Mouse (Mus musculus): Measurements from ENCODE around the gene Ism1. TPM values are rescaled to one million over a fixed set of nuclear protein-coding genes. Genes with fewer than 3 reads are reported as not detected.

Gene Ism1
- polyA plus RNA-seq, 1 experiment, result 1.7 TPM

GRCm38 (mm10) chr2:139729377-139729776 lies 51.4 kb downstream of the Ism1 start:
- no peak overlapping the region for H3K27ac ChIP-seq (ENCODE audit: insufficient read depth, low read length)
- H3K4me1 ChIP-seq (ENCODE audit: control insufficient read depth, insufficient read depth, low read length), result no peaks in the 10 kb centered on the region
- H3K4me3 ChIP-seq (ENCODE audit: insufficient read depth, low read length), result no peak overlapping the region
- no peak for TF ChIP-seq POLR2A (IDR thresholded peaks at IDR 0.05; ENCODE audit: low read depth, low read length)
- no peak for TF ChIP-seq CTCF (IDR thresholded peaks at IDR 0.05; ENCODE audit: borderline replicate concordance, insufficient read depth, low read length)

GRCm38 (mm10) chr2:139742381-139742780 lies 64.4 kb downstream of the Ism1 start:
- H3K4me1 ChIP-seq (ENCODE audit: control insufficient read depth, insufficient read depth, low read length), result no peaks in the 10 kb centered on the region
- H3K4me3 ChIP-seq (ENCODE audit: insufficient read depth, low read length), result no peak overlapping the region
- no peak overlapping the region for H3K27ac ChIP-seq (ENCODE audit: insufficient read depth, low read length)
- TF ChIP-seq POLR2A (IDR thresholded peaks at IDR 0.05; ENCODE audit: low read depth, low read length) (no peak), CTCF (IDR thresholded peaks at IDR 0.05; ENCODE audit: borderline replicate concordance, insufficient read depth, low read length) (no peak)

DNA sequence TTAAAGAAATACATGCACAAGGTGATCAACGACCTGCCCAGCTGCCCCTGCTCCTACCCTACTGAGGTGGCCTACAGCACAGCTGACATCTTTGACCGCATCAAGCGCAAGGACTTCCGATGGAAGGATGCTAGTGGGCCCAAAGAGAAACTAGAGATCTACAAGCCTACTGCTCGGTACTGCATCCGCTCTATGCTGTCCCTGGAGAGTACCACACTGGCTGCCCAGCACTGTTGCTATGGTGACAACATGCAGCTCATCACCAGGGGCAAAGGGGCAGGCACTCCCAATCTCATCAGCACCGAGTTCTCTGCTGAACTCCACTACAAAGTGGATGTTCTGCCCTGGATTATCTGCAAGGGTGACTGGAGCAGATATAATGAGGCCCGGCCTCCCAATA lies 79.0 kb downstream of the Ism1 start:
- Histone ChIP-seq H3K4me1 (ENCODE audit: control insufficient read depth, insufficient read depth, low read length) (no peaks in the 10 kb centered on the region), H3K27ac (ENCODE audit: insufficient read depth, low read length) (no peak overlapping the region), H3K4me3 (ENCODE audit: insufficient read depth, low read length) (no peak overlapping the region)
- TF ChIP-seq CTCF (IDR thresholded peaks at IDR 0.05; ENCODE audit: borderline replicate concordance, insufficient read depth, low read length) (no peak), POLR2A (IDR thresholded peaks at IDR 0.05; ENCODE audit: low read depth, low read length) (no peak)

- H3K4me3 ChIP-seq (ENCODE audit: insufficient read depth, low read length), result no peak overlapping the region
- no peaks in the 10 kb centered on the region for H3K4me1 ChIP-seq (ENCODE audit: control insufficient read depth, insufficient read depth, low read length)
- TF ChIP-seq CTCF (IDR thresholded peaks at IDR 0.05; ENCODE audit: borderline replicate concordance, insufficient read depth, low read length) (no peak), POLR2A (IDR thresholded peaks at IDR 0.05; ENCODE audit: low read depth, low read length) (no peak)
Observed at GRCm38 (mm10) chr2:139757456-139757855, 79.5 kb downstream of the Ism1 start.

DNA sequence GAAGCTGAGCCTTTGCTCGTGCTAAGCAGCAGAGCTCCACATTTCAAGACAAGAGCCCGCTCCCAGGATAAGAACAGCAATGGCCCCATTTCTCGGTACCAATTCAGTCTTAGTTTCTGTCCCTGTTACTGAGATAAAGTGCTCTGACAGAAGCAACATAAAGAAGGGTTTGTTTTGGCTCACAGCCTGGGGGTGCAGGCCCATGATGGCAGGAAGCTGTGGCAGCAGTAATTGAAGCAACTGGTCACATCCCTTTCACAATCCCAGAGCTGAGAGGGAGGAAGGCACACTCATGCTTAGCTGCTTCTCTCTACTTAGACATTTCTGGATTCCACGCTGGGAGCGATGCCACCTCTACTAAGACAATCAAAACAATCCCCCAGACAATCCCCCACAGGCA lies 86.4 kb downstream of the Ism1 start:
- TF ChIP-seq POLR2A (IDR thresholded peaks at IDR 0.05; ENCODE audit: low read depth, low read length) (no peak), CTCF (IDR thresholded peaks at IDR 0.05; ENCODE audit: borderline replicate concordance, insufficient read depth, low read length) (no peak)
- Histone ChIP-seq H3K4me1 (ENCODE audit: control insufficient read depth, insufficient read depth, low read length) (no peaks in the 10 kb centered on the region), H3K27ac (ENCODE audit: insufficient read depth, low read length) (no peak overlapping the region)

More at GRCm38 (mm10) chr2:139757456-139757855, 79.5 kb downstream of the Ism1 start:
- H3K27ac ChIP-seq (ENCODE audit: insufficient read depth, low read length), result no peak overlapping the region

DNA sequence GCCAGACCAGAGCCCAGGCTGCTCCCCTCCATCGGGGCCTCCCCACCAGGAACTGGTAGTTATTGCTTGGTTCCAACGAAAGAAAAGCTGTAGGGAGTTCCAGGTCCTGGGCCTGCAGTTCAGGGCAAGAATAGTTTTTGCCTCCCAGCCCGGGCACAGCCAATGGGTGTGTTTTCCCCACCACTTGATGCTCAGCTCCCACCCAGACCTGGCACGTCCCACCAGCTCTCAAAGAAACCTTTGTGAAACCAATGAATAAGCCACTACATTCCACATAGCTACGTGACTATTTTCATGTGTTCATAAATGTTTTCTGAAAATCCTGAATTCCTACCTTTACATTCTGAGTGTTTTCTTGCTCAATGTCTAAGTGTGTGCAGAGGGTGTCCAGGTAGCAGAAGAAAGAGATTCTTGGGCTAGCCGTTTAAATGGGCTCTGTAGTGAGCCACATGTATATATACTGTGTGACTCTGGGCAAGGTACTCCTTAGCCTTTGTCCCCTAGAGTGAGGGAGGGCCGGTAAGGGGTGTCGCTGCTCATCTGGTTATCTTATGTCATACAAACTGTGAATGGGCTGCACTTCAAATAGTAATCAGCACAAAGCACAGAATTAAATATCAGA lies 97.1 kb downstream of the Ism1 start:
- Histone ChIP-seq H3K4me1 (ENCODE audit: control insufficient read depth, insufficient read depth, low read length) (no peaks in the 10 kb centered on the region), H3K4me3 (ENCODE audit: insufficient read depth, low read length) (no peak overlapping the region), H3K27ac (ENCODE audit: insufficient read depth, low read length) (no peak overlapping the region)
- TF ChIP-seq POLR2A (IDR thresholded peaks at IDR 0.05; ENCODE audit: low read depth, low read length) (no peak), CTCF (IDR thresholded peaks at IDR 0.05; ENCODE audit: borderline replicate concordance, insufficient read depth, low read length) (no peak)

More for the DNA sequence above, 86.4 kb downstream of the Ism1 start:
- H3K4me3 ChIP-seq (ENCODE audit: insufficient read depth, low read length), result no peak overlapping the region

DNA sequence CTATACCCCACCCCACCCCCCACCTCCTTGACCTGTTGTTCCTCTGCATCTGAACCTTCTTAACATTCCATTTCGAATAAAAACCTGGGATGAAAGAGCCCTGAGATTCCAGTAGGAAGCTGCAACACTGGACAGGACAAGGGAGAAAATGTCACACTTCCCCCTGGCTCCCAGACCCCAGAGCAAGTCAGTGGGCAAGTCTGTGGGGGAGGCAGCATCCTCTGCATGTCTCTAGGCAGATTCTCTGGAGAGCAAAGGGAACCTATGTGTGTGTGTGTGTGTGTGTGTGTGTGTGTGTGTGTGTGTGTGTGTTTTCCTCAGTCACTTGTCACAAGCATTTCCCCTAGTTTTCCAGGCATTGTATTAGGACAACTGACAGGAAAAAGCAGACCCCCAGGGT lies 98.7 kb downstream of the Ism1 start:
- Histone ChIP-seq H3K27ac (ENCODE audit: insufficient read depth, low read length) (no peak overlapping the region), H3K4me3 (ENCODE audit: insufficient read depth, low read length) (no peak overlapping the region), H3K4me1 (ENCODE audit: control insufficient read depth, insufficient read depth, low read length) (no peaks in the 10 kb centered on the region)
- TF ChIP-seq POLR2A (IDR thresholded peaks at IDR 0.05; ENCODE audit: low read depth, low read length) (no peak), CTCF (IDR thresholded peaks at IDR 0.05; ENCODE audit: borderline replicate concordance, insufficient read depth, low read length) (no peak)

DNA sequence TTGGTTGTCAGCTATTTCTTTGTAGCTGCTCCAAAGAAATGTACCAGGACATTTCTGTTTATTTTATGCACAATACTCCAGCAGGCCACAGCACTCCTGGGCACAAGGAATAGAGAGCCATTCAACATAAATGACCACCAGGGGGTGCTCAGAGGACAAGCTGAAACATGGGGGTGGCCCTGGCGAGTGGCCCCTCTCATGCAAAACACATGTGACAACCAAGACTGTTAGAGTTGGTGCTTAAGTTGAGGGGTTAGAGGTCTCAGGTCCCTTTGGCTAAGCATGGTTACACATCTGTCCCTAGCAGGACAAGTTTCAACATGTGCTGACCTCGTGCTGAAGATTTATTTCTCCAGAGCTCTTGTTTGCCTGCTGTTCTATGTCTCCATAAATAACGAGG lies 100.3 kb downstream of the Ism1 start:
- TF ChIP-seq CTCF (IDR thresholded peaks at IDR 0.05; ENCODE audit: borderline replicate concordance, insufficient read depth, low read length) (peak; percentile 19; the same call in 1 of the 2 replicates), POLR2A (IDR thresholded peaks at IDR 0.05; ENCODE audit: low read depth, low read length) (no peak)
- no peaks in the 10 kb centered on the region for H3K4me1 ChIP-seq (ENCODE audit: control insufficient read depth, insufficient read depth, low read length)
- no peak overlapping the region for H3K27ac ChIP-seq (ENCODE audit: insufficient read depth, low read length)
- no peak overlapping the region for H3K4me3 ChIP-seq (ENCODE audit: insufficient read depth, low read length)

DNA sequence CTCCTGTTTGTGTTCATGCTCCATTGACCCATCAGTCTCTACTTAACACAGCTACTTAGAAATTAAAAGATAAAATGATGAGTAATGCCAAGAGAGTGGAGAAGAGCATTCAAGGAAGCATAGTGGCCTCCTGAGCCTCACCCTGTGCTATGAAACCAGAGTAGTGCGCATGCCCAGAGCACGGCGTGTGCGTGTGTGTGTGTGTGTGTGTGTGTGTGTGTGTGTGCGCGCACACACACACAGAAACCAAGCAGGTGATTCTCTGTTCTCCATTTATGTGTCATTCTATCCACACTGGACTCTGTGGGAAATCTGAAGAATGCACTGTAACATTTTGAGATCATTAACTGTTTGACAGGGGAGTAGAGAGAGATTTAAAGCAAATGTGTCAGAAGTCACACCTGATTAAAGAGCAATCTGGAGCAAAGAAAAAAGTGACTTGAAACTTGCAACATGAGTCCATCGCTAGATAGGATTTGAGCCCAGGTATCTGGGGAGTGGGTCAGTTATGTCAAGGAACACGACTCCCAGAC lies 105.4 kb downstream of the Ism1 start:
- no peak overlapping the region for H3K4me3 ChIP-seq (ENCODE audit: insufficient read depth, low read length)
- TF ChIP-seq POLR2A (IDR thresholded peaks at IDR 0.05; ENCODE audit: low read depth, low read length) (no peak), CTCF (IDR thresholded peaks at IDR 0.05; ENCODE audit: borderline replicate concordance, insufficient read depth, low read length) (no peak)
- H3K27ac ChIP-seq (ENCODE audit: insufficient read depth, low read length), result no peak overlapping the region
- H3K4me1 ChIP-seq (ENCODE audit: control insufficient read depth, insufficient read depth, low read length), result no peaks in the 10 kb centered on the region

DNA sequence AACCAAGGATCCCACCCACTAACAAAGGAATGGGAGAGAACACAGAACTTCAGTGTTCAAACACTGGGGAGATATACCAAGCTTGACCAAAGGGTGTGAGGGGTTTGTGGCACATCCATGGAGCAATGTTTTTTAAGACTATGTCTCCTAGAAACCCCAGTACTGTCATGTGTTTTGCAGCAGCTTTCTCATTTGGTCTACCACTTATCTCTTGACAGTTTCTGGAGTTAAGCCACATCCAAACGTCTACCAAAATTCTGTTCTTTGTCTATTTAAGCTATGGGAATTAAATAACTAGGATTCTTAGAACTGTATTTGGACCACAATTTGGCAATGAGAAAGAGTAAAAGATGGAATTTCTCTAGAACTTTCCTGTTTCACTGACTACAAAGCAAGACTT lies 106.5 kb downstream of the Ism1 start:
- Histone ChIP-seq H3K4me1 (ENCODE audit: control insufficient read depth, insufficient read depth, low read length) (peaks cover 2% of the 10 kb centered on the region; the same call in 1 of the 2 replicates), H3K4me3 (ENCODE audit: insufficient read depth, low read length) (no peak overlapping the region), H3K27ac (ENCODE audit: insufficient read depth, low read length) (no peak overlapping the region)
- TF ChIP-seq POLR2A (IDR thresholded peaks at IDR 0.05; ENCODE audit: low read depth, low read length) (no peak), CTCF (IDR thresholded peaks at IDR 0.05; ENCODE audit: borderline replicate concordance, insufficient read depth, low read length) (no peak)

Data from embryonic fibroblast, embryonic 13.5 days (primary cell).